Mouse (Mus musculus): ENCODE data around the gene Lypd6b. TPM values are rescaled to one million over a fixed set of nuclear protein-coding genes. Genes with fewer than 3 reads are reported as not detected.

Gene Lypd6b
- polyA plus RNA-seq, 1 experiment from 2014 or later = 18.8 TPM

DNA sequence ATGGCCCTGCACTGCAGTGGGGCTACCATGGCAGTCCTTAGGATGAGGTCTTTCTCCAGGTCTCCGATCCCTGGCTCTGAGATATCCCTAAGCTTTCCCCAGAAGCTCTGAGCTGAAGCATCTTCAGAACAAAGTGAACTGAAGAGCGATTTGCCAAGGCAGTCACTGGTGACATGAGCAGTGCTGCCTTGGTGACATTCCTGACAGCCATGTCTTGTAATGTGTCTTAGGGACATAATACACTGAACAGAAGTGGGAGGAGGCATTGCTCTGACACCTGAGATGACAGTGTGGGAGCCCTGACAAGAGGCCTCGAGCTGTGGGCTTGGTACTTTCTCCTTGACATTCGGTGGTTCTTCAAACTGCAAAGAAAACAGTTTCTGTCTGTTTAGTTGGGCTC, 11.1 kb upstream of the Lypd6b start:
- Histone ChIP-seq H3K4me1 (ENCODE audit: control insufficient read depth, insufficient read depth, low read depth, low read length) (no peaks in the 10 kb centered on the region), H3K4me3 (ENCODE audit: low read length) (no peak overlapping the region), H3K4me2 (ENCODE audit: low read length) (no peak overlapping the region), H3K36me3 (ENCODE audit: control insufficient read depth, insufficient read depth, low read length) (peaks cover 3% of the 10 kb centered on the region; the same call in 1 of the 2 replicates), H3K27me3 (replicated peaks; ENCODE audit: control insufficient read depth, insufficient read depth, low read length) (no peaks in the 10 kb centered on the region), H3K27ac (ENCODE audit: low read depth, low read length) (no peak overlapping the region), H3K9ac (ENCODE audit: low read depth, low read length) (no peak overlapping the region), H3K9me3 (ENCODE audit: control insufficient read depth, low read length) (no peaks in the 10 kb centered on the region)
- 81% methylated on average over 4 of the region's 4 CpGs for WGBS
- no peak for ATAC-seq

DNA sequence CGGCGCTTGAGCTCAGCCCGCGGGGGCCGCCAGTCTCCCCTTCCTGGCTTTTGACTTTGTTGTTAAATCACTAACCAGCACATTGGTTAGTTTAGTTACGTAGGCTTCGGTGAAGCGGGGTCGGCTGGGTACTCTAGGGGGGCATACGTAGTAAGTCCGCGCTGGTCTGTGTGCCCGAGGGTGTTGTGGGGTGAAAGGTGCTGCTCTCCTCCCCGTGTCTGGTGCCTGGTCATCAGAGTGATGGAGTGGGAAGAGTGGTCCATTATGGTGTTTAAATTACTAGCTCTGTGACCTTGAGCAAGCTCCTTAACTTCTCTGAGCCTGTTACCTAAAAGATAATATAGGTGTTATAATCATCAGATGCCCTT, 547 bp downstream of the Lypd6b start:
- peak; percentile 62 for ATAC-seq
- H3K4me1 ChIP-seq (ENCODE audit: control insufficient read depth, insufficient read depth, low read depth, low read length) = peaks cover 6% of the 10 kb centered on the region; the same call in 1 of the 2 replicates
- H3K9ac ChIP-seq (ENCODE audit: low read depth, low read length) = peak overlapping the region; percentile 84
- H3K9me3 ChIP-seq (ENCODE audit: control insufficient read depth, low read length) = no peaks in the 10 kb centered on the region
- no peak overlapping the region for H3K27ac ChIP-seq (ENCODE audit: low read depth, low read length)
- peak overlapping the region; percentile 100 for H3K4me2 ChIP-seq (ENCODE audit: low read length)
- H3K27me3 ChIP-seq (replicated peaks; ENCODE audit: control insufficient read depth, insufficient read depth, low read length) = peaks cover 7% of the 10 kb centered on the region
- peak overlapping the region; percentile 59 for H3K4me3 ChIP-seq (ENCODE audit: low read length)
- 0% methylated on average over 14 of the region's 14 CpGs for WGBS
- no peaks in the 10 kb centered on the region for H3K36me3 ChIP-seq (ENCODE audit: control insufficient read depth, insufficient read depth, low read length)

GRCm38 (mm10) chr2:49788643-49789042, 1.2 kb downstream of the Lypd6b start:
- 27% methylated on average over 3 of the region's 3 CpGs for WGBS
- Histone ChIP-seq H3K27me3 (replicated peaks; ENCODE audit: control insufficient read depth, insufficient read depth, low read length) (peaks cover 7% of the 10 kb centered on the region), H3K27ac (ENCODE audit: low read depth, low read length) (no peak overlapping the region), H3K4me2 (ENCODE audit: low read length) (peak overlapping the region; percentile 100), H3K9ac (ENCODE audit: low read depth, low read length) (no peak overlapping the region), H3K4me1 (ENCODE audit: control insufficient read depth, insufficient read depth, low read depth, low read length) (peaks cover 6% of the 10 kb centered on the region; the same call in 1 of the 2 replicates), H3K36me3 (ENCODE audit: control insufficient read depth, insufficient read depth, low read length) (no peaks in the 10 kb centered on the region), H3K9me3 (ENCODE audit: control insufficient read depth, low read length) (no peaks in the 10 kb centered on the region), H3K4me3 (ENCODE audit: low read length) (no peak overlapping the region)
- ATAC-seq = no peak

DNA sequence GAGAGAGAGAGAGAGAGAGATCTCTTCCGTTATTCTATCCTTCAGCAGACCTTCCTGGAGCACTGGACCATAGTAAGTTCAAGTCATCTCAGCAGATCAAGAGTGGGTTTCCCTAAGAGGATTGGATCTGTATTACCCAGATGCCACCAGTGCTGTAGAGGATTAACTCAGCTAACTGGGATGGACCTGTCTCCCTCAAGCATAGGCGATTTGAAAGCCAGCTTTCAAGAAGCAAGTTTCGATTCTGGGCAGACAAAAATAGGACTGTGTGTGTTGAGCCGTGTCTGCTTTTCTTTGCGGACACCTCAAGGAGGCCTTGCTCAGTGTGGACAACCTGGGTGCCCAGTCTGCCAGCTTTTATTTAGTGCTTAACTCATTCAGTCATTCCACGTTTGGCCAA, 1.6 kb downstream of the Lypd6b start:
- Histone ChIP-seq H3K36me3 (ENCODE audit: control insufficient read depth, insufficient read depth, low read length) (no peaks in the 10 kb centered on the region), H3K4me1 (ENCODE audit: control insufficient read depth, insufficient read depth, low read depth, low read length) (peaks cover 6% of the 10 kb centered on the region; the same call in 1 of the 2 replicates), H3K27me3 (replicated peaks; ENCODE audit: control insufficient read depth, insufficient read depth, low read length) (peaks cover 7% of the 10 kb centered on the region), H3K9me3 (ENCODE audit: control insufficient read depth, low read length) (no peaks in the 10 kb centered on the region), H3K4me3 (ENCODE audit: low read length) (no peak overlapping the region), H3K27ac (ENCODE audit: low read depth, low read length) (no peak overlapping the region), H3K9ac (ENCODE audit: low read depth, low read length) (no peak overlapping the region), H3K4me2 (ENCODE audit: low read length) (no peak overlapping the region)
- no peak for ATAC-seq
- WGBS = 82% methylated on average over 6 of the region's 6 CpGs

DNA sequence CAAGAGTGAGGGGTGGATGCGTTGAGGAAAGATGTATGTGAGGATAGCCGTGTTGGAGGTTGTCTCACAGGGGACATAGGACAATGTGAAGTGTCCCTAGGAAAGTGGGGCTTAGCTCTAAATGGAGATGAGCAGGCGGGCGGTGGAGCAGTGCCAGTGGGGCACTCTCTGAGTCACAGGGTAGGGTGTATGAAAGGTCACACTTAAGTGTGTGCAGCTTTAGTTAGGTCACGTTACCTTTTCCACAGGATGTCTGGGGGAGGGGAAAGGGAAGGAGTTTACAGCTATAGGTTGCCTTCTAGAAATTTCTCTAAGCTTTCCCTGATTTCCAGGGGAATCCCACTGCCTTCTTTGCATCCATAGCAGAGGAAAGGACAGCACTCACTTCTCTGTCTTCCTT, 2.0 kb downstream of the Lypd6b start:
- no peak for ATAC-seq
- H3K36me3 ChIP-seq (ENCODE audit: control insufficient read depth, insufficient read depth, low read length) = no peaks in the 10 kb centered on the region
- H3K27me3 ChIP-seq (replicated peaks; ENCODE audit: control insufficient read depth, insufficient read depth, low read length) = peaks cover 7% of the 10 kb centered on the region
- H3K9me3 ChIP-seq (ENCODE audit: control insufficient read depth, low read length) = no peaks in the 10 kb centered on the region
- H3K4me1 ChIP-seq (ENCODE audit: control insufficient read depth, insufficient read depth, low read depth, low read length) = peaks cover 6% of the 10 kb centered on the region; the same call in 1 of the 2 replicates
- no peak overlapping the region for H3K4me3 ChIP-seq (ENCODE audit: low read length)
- H3K9ac ChIP-seq (ENCODE audit: low read depth, low read length) = no peak overlapping the region
- WGBS = 79% methylated on average over 5 of the region's 5 CpGs
- H3K27ac ChIP-seq (ENCODE audit: low read depth, low read length) = no peak overlapping the region
- H3K4me2 ChIP-seq (ENCODE audit: low read length) = no peak overlapping the region

- H3K4me1 ChIP-seq (ENCODE audit: control insufficient read depth, insufficient read depth, low read depth, low read length) = no peaks in the 10 kb centered on the region
- H3K27me3 ChIP-seq (replicated peaks; ENCODE audit: control insufficient read depth, insufficient read depth, low read length) = no peaks in the 10 kb centered on the region
- no peak overlapping the region for H3K4me2 ChIP-seq (ENCODE audit: low read length)
- ATAC-seq = no peak
- no peaks in the 10 kb centered on the region for H3K9me3 ChIP-seq (ENCODE audit: control insufficient read depth, low read length)
- no peak overlapping the region for H3K9ac ChIP-seq (ENCODE audit: low read depth, low read length)
- H3K4me3 ChIP-seq (ENCODE audit: low read length) = no peak overlapping the region
- H3K36me3 ChIP-seq (ENCODE audit: control insufficient read depth, insufficient read depth, low read length) = no peaks in the 10 kb centered on the region
- H3K27ac ChIP-seq (ENCODE audit: low read depth, low read length) = no peak overlapping the region
- 61% methylated on average over 14 of the region's 14 CpGs for WGBS
These were observed 10.1 kb downstream of the Lypd6b start for GRCm38 (mm10) chr2:49797444-49798143.

DNA sequence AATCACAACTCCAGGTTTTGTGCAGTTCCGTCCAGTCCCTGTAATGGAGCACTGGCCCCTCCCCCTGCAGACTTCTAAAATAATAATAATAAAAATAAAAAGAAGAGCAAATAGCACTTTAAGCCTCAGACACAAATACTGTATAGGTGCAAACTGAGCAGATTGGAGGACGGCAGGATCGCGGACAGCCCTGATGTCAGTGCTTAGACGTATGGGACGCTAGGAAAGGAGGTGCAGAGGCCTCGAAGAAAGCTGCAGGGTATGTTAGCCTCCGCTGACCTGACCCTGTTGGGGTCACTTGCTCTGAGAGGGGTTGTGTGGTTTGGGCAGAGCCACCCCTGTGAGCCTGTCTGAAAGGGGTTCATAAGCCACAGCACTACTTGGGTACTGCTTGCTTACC, 17.0 kb downstream of the Lypd6b start:
- WGBS = 77% methylated on average over 8 of the region's 8 CpGs
- Histone ChIP-seq H3K27me3 (replicated peaks; ENCODE audit: control insufficient read depth, insufficient read depth, low read length) (no peaks in the 10 kb centered on the region), H3K4me1 (ENCODE audit: control insufficient read depth, insufficient read depth, low read depth, low read length) (no peaks in the 10 kb centered on the region), H3K4me2 (ENCODE audit: low read length) (no peak overlapping the region), H3K36me3 (ENCODE audit: control insufficient read depth, insufficient read depth, low read length) (no peaks in the 10 kb centered on the region), H3K9me3 (ENCODE audit: control insufficient read depth, low read length) (no peaks in the 10 kb centered on the region), H3K9ac (ENCODE audit: low read depth, low read length) (no peak overlapping the region), H3K27ac (ENCODE audit: low read depth, low read length) (no peak overlapping the region), H3K4me3 (ENCODE audit: low read length) (no peak overlapping the region)
- no peak for ATAC-seq

GRCm38 (mm10) chr2:49805736-49806371, 18.4 kb downstream of the Lypd6b start:
- no peak overlapping the region for H3K9ac ChIP-seq (ENCODE audit: low read depth, low read length)
- H3K9me3 ChIP-seq (ENCODE audit: control insufficient read depth, low read length) = no peaks in the 10 kb centered on the region
- H3K27ac ChIP-seq (ENCODE audit: low read depth, low read length) = no peak overlapping the region
- H3K36me3 ChIP-seq (ENCODE audit: control insufficient read depth, insufficient read depth, low read length) = no peaks in the 10 kb centered on the region
- H3K4me3 ChIP-seq (ENCODE audit: low read length) = no peak overlapping the region
- 55% methylated on average over 11 of the region's 11 CpGs for WGBS
- ATAC-seq = peak; percentile 73
- no peaks in the 10 kb centered on the region for H3K27me3 ChIP-seq (replicated peaks; ENCODE audit: control insufficient read depth, insufficient read depth, low read length)
- H3K4me1 ChIP-seq (ENCODE audit: control insufficient read depth, insufficient read depth, low read depth, low read length) = no peaks in the 10 kb centered on the region
- H3K4me2 ChIP-seq (ENCODE audit: low read length) = no peak overlapping the region

- Histone ChIP-seq H3K9ac (ENCODE audit: low read depth, low read length) (no peak overlapping the region), H3K4me1 (ENCODE audit: control insufficient read depth, insufficient read depth, low read depth, low read length) (peaks cover 6% of the 10 kb centered on the region), H3K4me2 (ENCODE audit: low read length) (no peak overlapping the region), H3K27ac (ENCODE audit: low read depth, low read length) (no peak overlapping the region), H3K4me3 (ENCODE audit: low read length) (no peak overlapping the region), H3K27me3 (replicated peaks; ENCODE audit: control insufficient read depth, insufficient read depth, low read length) (no peaks in the 10 kb centered on the region), H3K9me3 (ENCODE audit: control insufficient read depth, low read length) (no peaks in the 10 kb centered on the region), H3K36me3 (ENCODE audit: control insufficient read depth, insufficient read depth, low read length) (no peaks in the 10 kb centered on the region)
- 93% methylated on average over 6 of the region's 6 CpGs for WGBS
- no peak for ATAC-seq
These were observed 22.0 kb downstream of the Lypd6b start for GRCm38 (mm10) chr2:49809496-49809895.
